Mouse (Mus musculus) skeletal muscle tissue, adult 2 months (tissue): ENCODE data around the gene Tcte2.

Experiments used
- DNase-seq: peaks from one replicate; pipeline ENCODE4 v3.0.0-alpha.2; 2012; ENCODE audit warnings: low read depth, low spot score

Tcte2 gene

DNA sequence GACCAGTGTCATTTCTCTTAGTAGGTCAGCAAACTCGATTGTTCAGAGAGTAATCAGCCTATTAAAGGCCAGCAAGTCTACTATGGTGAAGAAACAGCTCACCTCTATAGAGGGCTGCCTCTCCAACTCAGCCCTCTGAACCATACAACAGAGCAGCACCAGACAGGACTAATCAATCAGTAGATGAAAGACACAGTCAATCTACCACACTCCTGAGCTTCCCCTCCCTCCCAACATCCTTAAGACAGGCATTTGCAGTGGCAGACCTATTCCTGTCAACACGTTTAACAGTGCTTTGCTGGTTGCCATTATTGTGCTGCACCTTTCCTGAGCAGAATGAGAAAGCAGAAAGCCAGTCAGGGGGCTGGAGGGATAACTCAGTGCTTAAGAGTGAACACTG lies 16.3 kb downstream of the Tcte2 start:
- no peak for DNase-seq

DNA sequence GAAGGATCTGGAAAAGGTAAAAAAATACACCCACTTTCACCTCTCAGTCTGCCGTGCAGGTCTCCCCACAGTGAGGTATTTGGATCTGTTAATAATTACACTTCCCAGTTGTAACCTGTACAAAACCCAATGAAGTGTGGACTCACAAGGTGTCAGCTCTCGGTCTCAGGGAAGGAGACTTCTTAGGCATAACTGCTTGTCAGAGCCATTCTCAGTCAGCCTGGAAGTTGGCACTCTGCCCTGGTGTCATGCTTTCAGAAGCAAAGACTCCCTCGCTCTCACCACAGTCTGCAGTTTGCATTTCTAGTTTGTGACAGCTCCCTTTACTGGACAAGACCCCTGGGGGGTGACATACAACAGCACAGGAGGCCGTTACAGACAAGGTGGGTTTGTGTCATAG lies 16.8 kb downstream of the Tcte2 start:
- DNase-seq, result no peak

DNA sequence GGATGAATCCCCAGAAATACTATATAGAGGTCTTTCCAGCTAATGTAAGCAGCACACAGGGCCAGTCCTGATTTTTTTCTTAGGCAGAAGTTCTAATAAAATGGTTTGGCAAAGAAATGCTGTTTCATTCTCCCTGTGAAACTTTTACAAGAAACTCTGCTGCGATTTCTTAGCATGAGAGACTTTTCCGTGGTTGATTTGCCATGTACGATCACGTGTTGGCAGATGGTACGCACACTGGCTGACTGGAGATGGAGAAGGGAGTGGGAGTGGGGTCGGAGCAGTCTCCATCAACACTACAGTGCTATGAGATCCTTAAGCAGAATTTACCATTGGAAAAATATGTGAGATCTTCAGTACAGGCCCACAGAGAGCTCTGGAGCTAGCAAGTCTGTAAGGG lies 17.4 kb downstream of the Tcte2 start:
- no peak for DNase-seq

- DNase-seq, result no peak
Measured at GRCm38 (mm10) chr17:13743709-13744079, 17.9 kb downstream of the Tcte2 start.

DNA sequence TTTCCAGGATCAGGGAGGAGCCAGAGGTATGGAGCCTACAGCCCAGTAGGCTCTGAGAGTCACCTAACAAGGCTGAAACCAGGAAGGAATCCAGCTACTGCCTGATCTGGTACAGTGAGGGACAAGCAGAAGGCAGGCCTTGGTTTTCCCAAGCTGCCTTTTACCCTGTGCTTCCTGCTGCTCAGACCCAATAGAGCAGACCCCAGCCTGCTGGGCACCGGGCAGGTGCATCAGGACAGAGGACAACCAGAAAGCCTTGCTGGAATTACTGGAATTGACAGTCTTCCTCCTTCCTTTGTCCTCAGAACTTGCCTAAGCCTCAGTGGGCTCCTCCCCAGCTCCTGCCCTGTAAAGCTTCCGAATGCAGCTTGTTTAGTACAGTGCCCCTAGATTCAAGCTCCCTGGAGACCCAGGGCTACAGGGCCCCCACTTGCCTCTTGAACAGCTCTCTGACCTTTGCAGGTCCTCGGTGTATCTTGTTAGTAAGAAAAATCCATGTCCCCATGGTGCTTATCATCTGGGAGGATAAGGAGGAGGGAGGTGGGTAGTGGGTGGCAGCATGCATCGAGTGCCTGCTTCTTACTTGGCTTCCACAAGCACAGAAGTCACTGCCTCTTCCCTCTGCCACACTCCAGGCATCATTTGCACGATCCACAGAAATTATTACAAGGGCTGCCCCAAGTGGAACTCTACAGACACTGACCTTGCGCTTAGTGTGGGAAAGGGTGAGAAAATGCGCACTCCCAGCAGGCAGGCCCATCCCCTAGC lies 18.5 kb downstream of the Tcte2 start:
- no peak for DNase-seq

DNA sequence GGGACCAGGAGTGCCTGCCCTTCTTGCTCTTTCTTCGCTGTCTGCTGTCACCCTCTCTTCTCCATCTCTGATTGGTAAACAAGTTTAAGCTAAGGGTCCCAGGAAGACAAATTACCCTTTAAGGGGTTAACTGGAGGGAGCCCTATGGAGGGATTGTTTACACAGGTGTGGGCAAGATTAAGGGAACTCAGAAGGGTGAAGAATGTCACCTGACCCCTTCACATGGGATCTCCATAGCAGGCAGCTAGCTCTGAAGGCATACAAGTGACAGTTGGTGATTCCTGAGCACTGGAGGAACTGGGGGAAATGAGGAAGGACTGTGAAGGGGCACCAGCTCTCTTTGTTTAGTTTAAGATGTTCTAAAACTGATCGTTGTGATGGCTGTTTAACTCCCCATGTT lies 19.3 kb downstream of the Tcte2 start:
- no peak for DNase-seq

GRCm38 (mm10) chr17:13741611-13742010 lies 20.0 kb downstream of the Tcte2 start:
- no peak for DNase-seq

DNA sequence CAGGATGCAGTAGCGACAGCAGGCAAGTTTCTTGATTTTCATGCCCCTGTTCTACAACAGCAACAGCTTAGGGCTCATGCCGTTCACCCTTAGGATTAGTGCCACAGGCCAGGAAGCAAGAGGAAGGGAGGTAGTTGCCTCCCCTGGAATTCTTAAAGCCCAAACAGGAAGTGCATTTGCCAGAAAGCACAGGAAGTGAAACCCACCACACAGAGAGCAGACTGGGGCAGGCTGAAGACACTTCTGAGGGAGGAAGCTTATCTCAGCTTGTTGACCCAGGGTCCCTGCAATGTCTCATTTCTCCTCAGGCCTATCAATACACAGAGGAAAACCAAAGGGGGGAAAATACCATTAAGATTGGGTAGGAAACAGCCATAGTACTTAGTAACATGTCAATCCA lies 20.8 kb downstream of the Tcte2 start:
- no peak for DNase-seq

GRCm38 (mm10) chr17:13739981-13740380 lies 21.6 kb downstream of the Tcte2 start:
- no peak for DNase-seq

GRCm38 (mm10) chr17:13738916-13739315 lies 22.7 kb downstream of the Tcte2 start:
- no peak for DNase-seq

DNA sequence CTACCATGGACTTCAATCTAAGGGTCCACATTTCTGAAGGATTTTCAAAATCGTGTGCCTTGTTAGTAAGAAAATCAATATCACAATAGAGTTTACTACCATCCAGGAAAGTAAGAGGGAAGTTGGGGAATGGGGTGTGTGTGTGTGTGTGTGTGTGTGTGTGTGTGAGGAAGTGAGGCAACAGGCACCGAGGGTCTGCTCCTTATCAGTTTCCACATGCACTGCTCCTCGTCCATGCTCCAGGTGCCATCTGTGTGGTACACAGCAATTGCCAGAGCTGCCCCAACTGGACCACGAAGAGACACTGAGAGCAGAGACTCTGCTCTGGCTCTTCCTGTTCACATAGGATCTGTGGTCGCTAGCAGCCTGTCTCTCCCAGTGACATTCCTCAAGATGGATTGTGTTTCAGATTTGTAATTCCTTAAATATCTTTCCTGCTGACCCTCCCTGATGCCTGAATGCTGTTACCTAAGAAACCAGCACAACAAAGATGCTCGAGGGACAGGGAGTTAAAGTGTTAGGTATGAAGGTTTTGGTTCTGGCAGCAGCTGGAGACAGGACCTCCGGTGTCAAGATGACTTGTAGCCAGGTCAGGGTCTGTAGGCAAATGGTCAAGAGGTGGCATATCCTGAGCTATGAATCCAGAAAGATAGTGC lies 23.4 kb downstream of the Tcte2 start:
- DNase-seq, result no peak

- no peak for DNase-seq
Measured at GRCm38 (mm10) chr17:13737336-13737735, 24.3 kb downstream of the Tcte2 start.

DNA sequence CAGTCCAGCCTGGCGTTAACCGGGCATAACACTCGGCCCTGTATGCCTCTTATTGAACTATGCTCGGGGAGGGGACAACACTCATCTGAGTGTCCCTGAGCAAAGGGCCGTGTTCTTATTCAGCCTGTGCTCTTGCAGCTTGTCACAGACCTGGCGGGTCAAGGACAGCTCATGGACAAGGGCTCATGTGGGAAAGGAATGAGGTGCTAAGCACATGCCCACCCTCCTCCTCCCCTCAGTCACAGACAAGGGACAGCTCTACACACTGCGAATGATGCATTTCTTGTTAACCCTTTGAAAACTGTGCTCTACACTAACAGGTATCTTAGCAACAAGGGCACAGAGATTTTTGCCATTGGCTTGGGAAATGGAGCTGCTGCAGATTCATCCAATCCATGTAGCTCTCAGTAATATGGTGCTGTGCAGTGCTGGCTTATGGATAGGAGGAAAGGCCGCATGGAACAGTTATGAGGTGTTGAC lies 25.8 kb downstream of the Tcte2 start:
- no peak for DNase-seq

- DNase-seq, result no peak
Measured at GRCm38 (mm10) chr17:13735057-13735456, 26.6 kb downstream of the Tcte2 start.

- no peak for DNase-seq
Measured at GRCm38 (mm10) chr17:13733971-13734370, 27.7 kb downstream of the Tcte2 start.

DNA sequence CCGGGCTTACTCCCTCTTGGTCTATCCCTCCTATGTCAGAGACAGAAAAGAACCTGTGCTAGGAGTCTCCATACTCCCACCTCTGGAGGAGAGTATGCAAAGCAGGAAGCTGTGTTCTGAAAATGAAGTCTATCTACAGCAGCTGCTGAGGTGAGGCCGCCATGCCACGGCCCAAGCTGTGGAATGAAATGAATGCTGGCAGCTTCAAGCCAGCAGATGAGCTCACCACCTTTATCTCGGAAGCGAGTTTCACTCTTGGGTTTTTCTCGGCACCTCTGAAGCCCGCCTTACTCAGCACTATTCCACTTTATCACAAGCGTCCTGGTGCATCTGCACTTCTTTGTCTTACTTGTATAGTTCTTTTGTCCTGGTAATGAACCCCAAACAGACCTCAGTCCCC lies 28.9 kb downstream of the Tcte2 start:
- no peak for DNase-seq

DNA sequence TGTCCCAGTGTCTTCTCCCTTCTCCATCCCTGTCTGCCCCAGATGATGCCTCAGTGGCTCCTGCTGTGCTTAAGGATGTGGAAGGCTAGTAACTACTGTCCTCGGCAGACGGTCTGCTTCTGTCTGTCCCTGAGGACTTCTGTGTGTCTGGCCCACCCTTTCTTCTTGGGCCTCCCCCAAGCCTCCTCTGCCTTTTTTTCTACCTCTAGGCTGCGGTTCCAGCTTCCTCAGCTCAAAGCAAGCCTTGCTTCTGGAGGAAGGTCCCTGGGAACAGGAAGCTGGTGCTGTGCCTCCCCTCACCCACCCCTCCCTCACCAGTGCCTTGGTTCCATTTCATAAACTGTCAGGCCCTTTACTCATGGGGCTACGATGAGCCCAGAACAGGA lies 29.9 kb downstream of the Tcte2 start:
- DNase-seq, result no peak

DNA sequence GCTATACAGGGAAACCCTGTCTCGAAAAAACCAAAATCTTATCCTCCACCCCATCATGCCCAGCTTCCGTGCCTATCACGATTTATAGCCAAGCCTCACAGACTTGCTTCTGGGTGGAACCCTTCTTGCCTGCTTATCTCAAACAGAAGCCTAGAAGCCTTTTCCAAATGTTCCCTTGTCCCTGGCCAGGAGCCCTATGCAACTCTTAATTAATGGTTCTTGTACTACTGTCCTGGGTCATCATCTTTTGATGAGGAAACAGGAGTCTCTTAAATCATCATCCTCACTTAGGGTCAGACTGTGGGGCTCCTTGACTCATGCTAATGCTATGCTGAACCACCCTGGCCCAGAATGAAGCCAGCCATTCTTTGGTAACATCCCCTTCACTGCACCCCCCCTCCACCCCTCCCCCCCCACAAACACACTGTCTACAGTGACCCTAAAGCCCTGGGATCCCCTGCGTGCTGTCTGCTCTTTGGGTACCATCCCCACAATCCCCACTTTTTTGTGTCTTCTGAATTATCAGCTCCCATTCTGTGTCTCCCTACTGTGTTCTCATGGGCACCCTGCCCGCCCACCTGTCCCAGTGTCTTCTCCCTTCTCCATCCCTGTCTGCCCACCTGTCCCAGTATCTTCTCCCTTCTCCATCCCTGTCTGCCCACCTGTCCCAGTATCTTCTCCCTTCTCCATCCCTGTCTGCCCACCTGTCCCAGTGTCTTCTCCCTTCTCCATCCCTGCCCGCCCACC lies 30.5 kb downstream of the Tcte2 start:
- no peak for DNase-seq

GRCm38 (mm10) chr17:13726832-13727355 lies 34.7 kb downstream of the Tcte2 start:
- DNase-seq, result no peak

- no peak for DNase-seq
Measured at GRCm38 (mm10) chr17:13725004-13725550, 36.5 kb downstream of the Tcte2 start.

- DNase-seq, result no peak
Measured at GRCm38 (mm10) chr17:13722434-13722833, 39.2 kb downstream of the Tcte2 start.

- DNase-seq, result no peak
Measured at GRCm38 (mm10) chr17:13721372-13721771, 40.3 kb downstream of the Tcte2 start.
